Comparison of ENCODE assay signal across 15 mouse cellular contexts in genomic region chr7:123467961-123468360, GRCm38 (mm10). TPM values are rescaled to one million over a fixed set of nuclear protein-coding genes. Genes with fewer than 3 reads are reported as not detected.
"Had no signal": no experiment of that assay in that cellular context is flagged by ENCODE, and none has a peak within 500 bp of the region (broad histone marks: within the 10 kb centered on the region; RNA-seq: fewer than 3 reads in every experiment).

No protein-coding gene starts in this region.

- H3K4me2 ChIP-seq: limb, embryonic 13.5 days; midbrain, embryonic 12.5 days; neural tube, embryonic 15.5 days had no signal

- H3K9ac ChIP-seq: limb, embryonic 13.5 days; liver, embryonic 14.5 days; midbrain, embryonic 12.5 days; neural tube, embryonic 15.5 days had no signal

- H3K27me3 ChIP-seq: midbrain, embryonic 12.5 days had no signal

- H3K4me3 ChIP-seq: limb, embryonic 13.5 days; midbrain, embryonic 12.5 days; myocyte; neural tube, embryonic 15.5 days had no signal

- H3K9me3 ChIP-seq: limb, embryonic 13.5 days; midbrain, embryonic 12.5 days; neural tube, embryonic 15.5 days had no signal

- DNase-seq: kidney, postnatal 36 days; layer of hippocampus, adult 9-11 months; left cerebral cortex, postnatal 4 days; lung, adult 18-20 months; thymus, adult 18-20 months; thymus, postnatal 14 days had no signal

- H3K36me3 ChIP-seq: limb, embryonic 13.5 days; midbrain, embryonic 12.5 days; neural tube, embryonic 15.5 days had no signal

- H3K4me1 ChIP-seq: limb, embryonic 13.5 days; midbrain, embryonic 12.5 days; neural tube, embryonic 15.5 days had no signal

- H3K27ac ChIP-seq: limb, embryonic 13.5 days; liver, embryonic 14.5 days; midbrain, embryonic 12.5 days; neural tube, embryonic 15.5 days; stomach, postnatal 0 days had no signal

RNA-seq across cellular contexts. Expression of gene Aqp8, which starts 5.9 kb away (rescaled TPM):
- total RNA-seq: layer of hippocampus, adult 18-20 months; left cerebral cortex, postnatal 4 days; megakaryocyte-erythroid progenitor cell, adult 5-6 weeks had no signal
- polyA plus RNA-seq: limb, embryonic 13.5 days; myocyte; neural tube, embryonic 15.5 days had no signal

RNA-seq across cellular contexts. Expression of gene Zkscan2, which starts 32.3 kb away (rescaled TPM):
- total RNA-seq: megakaryocyte-erythroid progenitor cell, adult 5-6 weeks had no signal
- polyA plus RNA-seq: liver, adult 2 months; myocyte had no signal
